Mouse (Mus musculus) urinary bladder, postnatal 14 days (tissue): ENCODE measurements around the gene Ppy.

Experiments used
- DNase-seq: peaks from one replicate; pipeline ENCODE4 v3.0.0; 2021; ENCODE audit warnings: low spot score

Gene Ppy

DNA sequence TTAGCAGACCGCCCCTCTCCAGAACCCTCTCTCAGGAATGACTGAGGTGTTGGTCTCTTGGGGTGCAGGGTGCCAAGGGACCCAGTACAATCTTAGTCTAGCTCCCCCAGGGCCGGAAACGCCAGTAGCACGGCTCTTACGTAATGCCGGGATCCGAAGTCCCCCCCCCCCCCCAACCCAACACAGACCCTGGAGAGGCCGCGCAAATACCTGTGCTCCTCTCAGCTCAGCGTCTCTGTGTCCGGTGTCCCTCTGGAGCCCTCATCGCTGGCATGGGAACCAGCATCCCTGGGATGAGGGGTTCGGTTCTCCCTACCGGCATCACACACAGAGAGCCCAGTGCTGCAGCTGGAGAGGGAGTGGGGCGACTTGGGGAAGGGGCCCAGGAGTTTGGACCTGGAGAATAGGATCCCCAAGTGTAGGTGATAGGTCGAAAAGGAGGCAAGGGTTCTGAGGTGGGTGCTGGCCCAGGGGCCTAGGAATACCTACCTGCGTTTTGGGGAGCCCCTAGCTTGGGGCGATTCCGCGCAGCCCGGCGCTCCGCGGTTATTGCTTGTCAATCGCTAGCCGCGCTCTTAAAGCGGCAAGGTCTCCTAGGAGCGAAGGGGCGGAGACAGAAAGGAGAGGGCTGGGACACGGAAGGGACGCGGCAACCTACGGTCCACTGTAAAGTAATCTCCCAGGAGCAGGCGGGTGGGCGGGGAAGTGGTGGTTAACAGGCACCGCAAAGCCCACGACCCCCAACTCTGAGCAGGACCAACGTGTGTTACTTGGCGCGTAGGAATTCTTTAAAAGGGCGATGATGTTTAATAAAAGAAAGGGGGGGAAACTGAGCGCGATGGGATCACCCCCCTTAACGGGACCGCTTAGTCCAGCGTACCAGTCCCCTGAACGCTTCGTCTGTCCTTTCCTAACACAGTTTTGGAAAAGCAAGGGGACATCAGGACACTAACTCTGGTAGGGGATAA lies 12.9 kb downstream of the Ppy start, which contains the start of gene Mpp2:
TSS of gene Mpp2 (minus strand) at position 585 of the 968 bp plus-strand sequence.
- peak; percentile 79 for DNase-seq

DNA sequence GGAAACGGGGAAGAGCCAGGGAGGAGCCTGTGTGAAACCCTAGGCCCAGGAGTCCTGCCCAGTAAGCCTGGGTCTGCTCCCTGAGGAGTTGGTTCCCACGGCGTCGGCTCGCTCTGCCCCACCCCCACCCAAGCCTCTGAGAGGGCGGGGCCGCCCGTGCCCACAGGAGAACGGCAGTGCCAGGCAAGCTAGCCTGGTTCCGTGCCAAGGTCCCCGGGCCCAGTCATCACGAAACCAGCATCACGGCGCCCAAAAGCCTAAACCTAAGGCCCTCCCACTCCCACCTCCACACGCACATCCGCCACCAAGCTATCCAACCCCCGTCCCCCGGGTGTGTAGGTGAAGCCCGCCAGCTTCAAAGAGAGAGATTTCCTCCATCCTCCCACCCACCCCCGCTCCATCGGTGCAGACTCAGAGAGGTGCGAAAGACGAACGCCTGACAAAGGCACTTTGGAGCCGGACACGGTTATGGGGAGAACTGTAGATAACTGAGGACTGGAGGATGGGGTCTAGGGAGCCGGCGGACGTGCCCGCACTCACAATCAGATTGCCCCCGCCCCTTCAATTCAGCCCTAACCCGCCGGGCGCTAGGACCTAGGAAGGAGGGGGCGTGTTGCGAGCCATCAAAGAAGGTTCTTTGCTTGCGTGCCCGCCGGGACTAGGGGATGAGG lies 13.9 kb downstream of the Ppy start:
- DNase-seq = peak; percentile 73

GRCm38 (mm10) chr11:102086331-102086730 lies 14.8 kb downstream of the Ppy start:
- no peak for DNase-seq

DNA sequence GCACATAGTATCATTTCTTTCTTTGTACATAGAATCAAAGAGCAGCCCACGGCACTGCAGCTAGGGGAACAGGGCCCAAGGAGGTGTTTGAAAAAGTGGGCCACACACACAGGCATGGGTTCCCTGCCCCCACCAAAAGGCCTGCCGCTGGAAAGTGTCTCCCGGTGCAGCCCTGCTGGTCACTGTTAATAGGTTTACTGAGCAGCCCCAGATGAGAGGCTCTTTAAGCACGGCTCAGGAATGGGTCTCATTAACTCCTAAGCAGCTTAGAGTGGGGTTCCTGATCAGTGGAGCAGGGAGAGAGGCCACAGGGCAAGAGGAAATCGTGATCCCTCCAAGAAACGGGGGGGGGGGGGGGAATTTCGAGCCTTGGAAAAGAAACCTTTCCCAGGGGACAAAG lies 17.0 kb downstream of the Ppy start:
- no peak for DNase-seq

GRCm38 (mm10) chr11:102083193-102083592 lies 17.9 kb downstream of the Ppy start:
- DNase-seq = no peak

- DNase-seq = peak; percentile 77
Measured at GRCm38 (mm10) chr11:102082322-102082721, 18.8 kb downstream of the Ppy start.

GRCm38 (mm10) chr11:102073722-102074121 lies 27.4 kb downstream of the Ppy start:
- no peak for DNase-seq

GRCm38 (mm10) chr11:102072729-102073128 lies 28.4 kb downstream of the Ppy start:
- no peak for DNase-seq

DNA sequence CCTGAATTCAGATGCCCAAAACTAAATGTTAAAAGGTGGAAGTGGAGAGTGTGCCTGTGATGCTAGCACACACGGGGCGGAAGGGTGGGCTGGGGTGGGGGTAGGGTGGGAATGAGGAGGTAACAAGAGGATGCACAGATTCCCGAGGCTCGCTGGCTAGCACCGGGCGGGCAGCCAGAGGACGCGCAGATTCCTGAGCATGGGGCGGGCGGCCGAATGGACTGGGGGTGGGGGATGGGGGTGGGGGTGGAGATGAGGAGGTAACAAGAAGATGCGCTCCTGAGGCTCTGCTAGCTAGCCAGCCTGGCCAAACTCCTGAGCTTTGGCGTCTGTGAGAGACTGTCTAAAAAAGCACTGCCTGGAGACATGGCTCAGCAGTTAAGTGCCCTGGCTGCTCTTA lies 30.7 kb downstream of the Ppy start:
- DNase-seq = no peak

DNA sequence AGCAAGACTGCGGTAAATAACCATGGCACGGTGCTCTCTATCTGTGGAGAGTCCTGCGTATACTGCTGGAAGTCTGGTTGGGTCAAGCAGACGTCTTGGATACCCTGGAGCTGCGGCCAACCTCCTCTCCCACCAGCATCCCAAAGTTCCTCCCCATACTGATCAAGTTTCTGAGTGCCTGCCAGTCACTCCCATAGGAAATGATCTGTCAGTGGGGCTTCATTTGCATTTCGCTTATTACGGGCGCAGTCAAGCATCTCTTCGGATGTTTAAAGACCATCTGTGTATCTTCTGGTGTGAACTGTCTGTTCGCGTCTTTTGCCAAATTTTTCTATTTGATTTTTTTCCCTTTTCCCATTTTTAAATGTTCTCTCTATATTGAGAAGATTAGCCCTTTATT lies 31.5 kb downstream of the Ppy start:
- no peak for DNase-seq

DNA sequence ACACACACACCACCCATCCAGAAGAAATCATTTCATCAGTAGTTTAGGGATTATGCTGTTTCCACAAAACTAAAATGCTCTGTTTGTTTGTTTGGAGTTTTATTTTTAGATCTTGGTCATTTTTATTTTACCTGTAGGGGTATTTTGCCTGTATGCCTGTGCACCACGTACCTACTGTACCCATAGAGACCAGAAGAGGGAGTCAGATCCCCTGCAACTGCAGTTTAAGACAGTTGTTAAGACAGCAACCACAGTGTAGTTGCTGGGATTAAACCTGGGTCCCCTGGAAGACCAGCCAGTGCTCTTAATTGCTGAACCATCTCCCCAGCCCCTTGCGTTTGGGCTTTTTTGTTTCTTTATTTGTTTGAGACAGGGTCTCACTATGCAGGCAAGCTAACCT lies 32.1 kb downstream of the Ppy start:
- DNase-seq = no peak

DNA sequence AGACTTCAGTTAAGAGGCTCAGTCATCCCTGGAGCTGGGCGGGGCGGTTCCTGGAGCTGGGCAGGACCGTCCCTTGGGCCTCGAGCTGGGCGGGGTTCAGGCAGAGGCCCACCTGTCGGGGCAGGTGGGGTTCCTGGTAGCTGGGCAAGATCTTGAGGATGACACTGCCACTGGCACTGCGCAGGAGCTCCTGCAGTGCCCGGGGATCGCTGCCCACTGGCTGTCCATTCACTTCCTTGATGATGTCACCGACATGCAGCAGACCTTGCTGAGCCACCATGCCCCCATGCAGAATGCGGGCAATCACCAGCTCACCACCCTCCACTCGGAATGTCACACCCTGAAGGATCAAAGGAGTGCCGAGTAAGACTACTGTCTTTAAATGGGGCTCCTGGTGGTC lies 38.0 kb downstream of the Ppy start:
- DNase-seq = no peak

DNA sequence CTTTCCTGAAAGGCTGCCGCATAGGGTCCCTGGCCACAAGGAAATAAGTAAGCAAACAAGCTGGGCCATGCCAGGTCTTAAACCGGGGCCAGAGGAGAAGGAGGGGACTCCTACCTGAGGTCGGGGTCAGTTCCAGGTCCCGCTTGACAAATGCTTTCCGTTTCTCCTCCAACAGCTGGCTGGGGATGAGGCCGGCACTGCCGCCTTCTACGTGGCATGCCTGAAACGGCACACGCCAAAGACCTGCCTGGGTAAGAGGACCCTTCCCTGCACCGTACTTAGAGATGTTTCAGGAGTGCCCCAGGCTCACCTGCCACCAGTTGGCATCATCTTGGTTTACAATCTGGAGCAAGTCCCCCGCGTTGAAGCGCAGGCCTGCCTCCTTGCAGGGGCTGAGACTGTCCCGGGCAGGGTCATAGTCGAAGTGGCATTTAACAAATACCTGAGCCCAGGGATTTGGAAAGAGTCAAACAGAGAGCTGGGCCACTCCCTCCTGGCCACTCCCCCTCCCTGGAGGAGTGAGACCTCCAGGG lies 39.1 kb downstream of the Ppy start:
- no peak for DNase-seq

- peak; percentile 73 for DNase-seq
Measured at GRCm38 (mm10) chr11:102061236-102061940, 39.7 kb downstream of the Ppy start.

DNA sequence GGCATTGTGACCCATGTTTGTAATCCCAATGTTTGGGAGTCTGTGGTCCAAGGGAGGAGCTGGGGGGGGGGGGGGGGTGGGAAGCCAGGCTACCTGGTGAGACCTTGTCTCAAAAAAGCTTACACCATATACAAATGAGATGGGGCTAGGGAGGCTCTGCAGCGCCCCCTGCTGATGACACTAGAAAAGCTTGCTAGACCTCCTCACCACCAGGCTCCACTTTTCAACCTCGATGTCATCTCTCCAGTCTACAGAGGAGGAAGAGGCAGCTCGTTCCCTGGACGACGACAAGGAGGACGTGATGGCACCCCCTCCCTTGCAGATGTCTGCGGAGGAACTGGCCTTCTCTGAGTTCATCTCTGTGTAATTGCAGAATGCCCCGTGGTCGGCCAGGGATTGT lies 47.3 kb downstream of the Ppy start:
- DNase-seq = peak; percentile 46

- DNase-seq = no peak
Measured at GRCm38 (mm10) chr11:102053183-102053582, 47.9 kb downstream of the Ppy start.

GRCm38 (mm10) chr11:102052697-102053096 lies 48.4 kb downstream of the Ppy start:
- DNase-seq = no peak

DNA sequence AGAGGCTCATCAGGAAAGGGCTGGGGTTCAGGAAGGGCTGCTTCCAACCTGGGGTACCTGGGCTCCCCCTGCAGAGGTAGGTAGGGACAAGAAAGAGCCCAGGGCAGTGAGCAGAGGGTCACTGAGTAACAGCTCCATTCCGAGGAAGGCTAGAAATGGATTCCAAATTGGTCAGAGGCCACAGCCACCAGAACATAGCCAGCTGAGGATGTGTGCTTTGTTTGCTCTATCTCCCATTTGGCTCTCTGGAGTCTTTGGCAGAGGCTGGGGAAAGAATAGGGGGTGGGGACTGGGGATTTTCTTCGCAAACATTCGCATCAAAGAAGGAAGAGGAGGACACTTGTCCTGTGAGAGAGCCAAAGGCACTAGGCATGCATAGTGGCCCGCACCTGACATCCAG lies 49.2 kb downstream of the Ppy start:
- no peak for DNase-seq

DNA sequence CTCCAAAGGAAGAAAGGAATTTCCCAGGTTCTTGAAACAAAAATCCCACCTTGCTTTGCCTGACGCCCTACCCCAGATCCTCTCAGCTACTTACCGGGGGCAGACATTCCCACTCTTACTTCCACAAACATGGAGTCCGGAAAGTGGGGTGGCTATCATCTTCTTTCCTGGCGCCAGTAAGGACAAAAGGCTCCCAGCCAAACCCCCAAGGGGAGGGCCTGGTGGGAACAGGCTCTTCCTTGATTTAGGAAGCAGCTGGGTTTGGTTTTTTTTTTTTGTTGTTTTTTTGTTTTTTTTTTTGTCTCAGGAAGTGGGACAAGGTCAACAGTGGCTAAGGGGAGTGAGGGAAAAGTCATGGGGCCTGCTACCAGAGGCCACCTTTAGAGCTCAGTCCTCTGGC lies 49.6 kb downstream of the Ppy start:
- DNase-seq = no peak
